Mouse (Mus musculus) embryonic facial prominence, embryonic 15.5 days (tissue): ENCODE results near the gene Ptprr. TPM values are rescaled to one million over a fixed set of nuclear protein-coding genes. Genes with fewer than 3 reads are reported as not detected.

ENCODE experiments used
- ATAC-seq: fragments of 200-750 bp; cut with Nextera tagmentation; 2 replicates; pipeline ENCODE4 v1.8.0; 2017; ENCODE audit warnings: low read depth, moderate TSS enrichment; ENCODE audit not compliant: insufficient number of reproducible peaks, low FRiP score, low TSS enrichment
- H3K27ac ChIP-seq: fragments of 300-500 bp; sonication (generic); replicated peaks from 2 replicates; pipeline ENCODE4 v1.5.1; 2015; ENCODE audit warnings: mild to moderate bottlenecking, inconsistent platforms
- H3K27me3 ChIP-seq: fragments of 300-500 bp; sonication (generic); 2 replicates; pipeline ENCODE4 v1.6.1; 2015; ENCODE audit warnings: inconsistent platforms
- H3K36me3 ChIP-seq: fragments of 300-500 bp; sonication (generic); 2 replicates; pipeline ENCODE4 v1.6.1; 2015; ENCODE audit warnings: mild to moderate bottlenecking, inconsistent platforms
- H3K4me1 ChIP-seq: fragments of 300-500 bp; sonication (generic); 2 replicates; pipeline ENCODE4 v1.6.1; 2015; ENCODE audit warnings: inconsistent platforms
- H3K4me2 ChIP-seq: fragments of 300-500 bp; sonication (generic); replicated peaks from 2 replicates; pipeline ENCODE4 v1.6.1; 2015; ENCODE audit warnings: mild to moderate bottlenecking, inconsistent platforms
- H3K4me3 ChIP-seq: fragments of 300-500 bp; sonication (generic); replicated peaks from 2 replicates; pipeline ENCODE4 v1.5.1; 2015; ENCODE audit warnings: mild to moderate bottlenecking, inconsistent platforms
- H3K9ac ChIP-seq: fragments of 300-500 bp; sonication (generic); 2 replicates; pipeline ENCODE4 v1.6.1; 2015; ENCODE audit warnings: inconsistent platforms
- H3K9me3 ChIP-seq: fragments of 300-500 bp; sonication (generic); replicated peaks from 2 replicates; pipeline ENCODE4 v1.6.1; 2016; ENCODE audit warnings: inconsistent platforms
- WGBS: fragments of 180-500 bp; shearing (Covaris S2); methylation state at CpG from one replicate; pipeline ENCODE4 v1.1.7; 2015; 5-methylcytosine and 5-hydroxymethylcytosine counted together
- polyA plus RNA-seq: library from polyadenylated mRNA; unstranded; fragments of >200 nt; fragmentation: Nextera tagmentation; extraction: Ambion mirVana; gene quantifications from 2 replicates; pipeline ENCODE4 v1.2.1, GENCODE M21; 2015

Ptprr gene
- polyA plus RNA-seq, 1 experiment from 2014 or later = 3.4 TPM

GRCm38 (mm10) chr10:116267434-116267822 is 249.4 kb downstream of the Ptprr start:
- H3K4me1 ChIP-seq = no peaks in the 10 kb centered on the region
- no peak overlapping the region for H3K9ac ChIP-seq
- no peaks in the 10 kb centered on the region for H3K27me3 ChIP-seq
- no peak overlapping the region for H3K4me3 ChIP-seq
- H3K9me3 ChIP-seq = no peaks in the 10 kb centered on the region
- H3K4me2 ChIP-seq = no peak overlapping the region
- ATAC-seq = no peak
- WGBS = 77% methylated on average over 4 of the region's 4 CpGs
- H3K27ac ChIP-seq = no peak overlapping the region
- H3K36me3 ChIP-seq = no peaks in the 10 kb centered on the region

GRCm38 (mm10) chr10:116268343-116268742 is 250.3 kb downstream of the Ptprr start:
- H3K9me3 ChIP-seq = no peaks in the 10 kb centered on the region
- H3K36me3 ChIP-seq = no peaks in the 10 kb centered on the region
- H3K4me2 ChIP-seq = no peak overlapping the region
- no peak overlapping the region for H3K27ac ChIP-seq
- ATAC-seq = no peak
- WGBS = 53% methylated on average over 4 of the region's 4 CpGs
- H3K4me3 ChIP-seq = no peak overlapping the region
- H3K4me1 ChIP-seq = no peaks in the 10 kb centered on the region
- no peak overlapping the region for H3K9ac ChIP-seq
- no peaks in the 10 kb centered on the region for H3K27me3 ChIP-seq

GRCm38 (mm10) chr10:116270646-116271469 is 252.8 kb downstream of the Ptprr start:
- Histone ChIP-seq H3K27me3 (no peaks in the 10 kb centered on the region), H3K9me3 (no peaks in the 10 kb centered on the region), H3K9ac (no peak overlapping the region), H3K27ac (no peak overlapping the region), H3K4me2 (no peak overlapping the region), H3K4me3 (no peak overlapping the region), H3K36me3 (no peaks in the 10 kb centered on the region), H3K4me1 (no peaks in the 10 kb centered on the region)
- 81% methylated on average over 12 of the region's 12 CpGs for WGBS
- no peak for ATAC-seq

GRCm38 (mm10) chr10:116271470-116271915 is 253.5 kb downstream of the Ptprr start:
- Histone ChIP-seq H3K36me3 (no peaks in the 10 kb centered on the region), H3K27me3 (no peaks in the 10 kb centered on the region), H3K27ac (no peak overlapping the region), H3K9me3 (no peaks in the 10 kb centered on the region), H3K9ac (no peak overlapping the region), H3K4me2 (no peak overlapping the region), H3K4me3 (no peak overlapping the region), H3K4me1 (no peaks in the 10 kb centered on the region)
- WGBS = 83% methylated on average over 10 of the region's 10 CpGs
- no peak for ATAC-seq

GRCm38 (mm10) chr10:116272156-116272555 is 254.1 kb downstream of the Ptprr start:
- no peak for ATAC-seq
- Histone ChIP-seq H3K4me1 (no peaks in the 10 kb centered on the region), H3K9ac (no peak overlapping the region), H3K9me3 (no peaks in the 10 kb centered on the region), H3K27me3 (no peaks in the 10 kb centered on the region), H3K4me2 (no peak overlapping the region), H3K36me3 (no peaks in the 10 kb centered on the region), H3K4me3 (no peak overlapping the region), H3K27ac (no peak overlapping the region)
- 74% methylated on average over 3 of the region's 3 CpGs for WGBS

- no peak within 1 kb of the TSS for H3K27ac ChIP-seq
- no peak within 1 kb of the TSS for H3K9ac ChIP-seq
- no peak within 1 kb of the TSS for H3K4me2 ChIP-seq
- H3K4me1 ChIP-seq = no peaks in the 10 kb centered on the region
- H3K27me3 ChIP-seq = no peaks in the 10 kb centered on the region
- ATAC-seq = no peak
- 0 out of 2 replicates have a peak within 1 kb of the TSS, but pooled peaks have one; percentile 1 for H3K4me3 ChIP-seq
- 66% methylated on average over 7 of the region's 7 CpGs for WGBS
- no peaks in the 10 kb centered on the region for H3K36me3 ChIP-seq
- no peaks in the 10 kb centered on the region for H3K9me3 ChIP-seq
Observed at GRCm38 (mm10) chr10:116275280-116275679, 257.3 kb downstream of the Ptprr start, which contains the start of gene Ptprb. TSS of gene Ptprb (plus strand) at chr10:116275523.

- Histone ChIP-seq H3K9me3 (no peaks in the 10 kb centered on the region), H3K4me3 (no peak overlapping the region), H3K27ac (no peak overlapping the region), H3K4me1 (no peaks in the 10 kb centered on the region), H3K27me3 (no peaks in the 10 kb centered on the region), H3K36me3 (no peaks in the 10 kb centered on the region), H3K4me2 (no peak overlapping the region), H3K9ac (no peak overlapping the region)
- ATAC-seq = no peak
- 87% methylated on average over 7 of the region's 7 CpGs for WGBS
Observed at GRCm38 (mm10) chr10:116286697-116287344, 268.8 kb downstream of the Ptprr start.

GRCm38 (mm10) chr10:116288130-116288529 is 270.1 kb downstream of the Ptprr start:
- Histone ChIP-seq H3K9ac (no peak overlapping the region), H3K27ac (no peak overlapping the region), H3K27me3 (no peaks in the 10 kb centered on the region), H3K4me2 (no peak overlapping the region), H3K9me3 (no peaks in the 10 kb centered on the region), H3K36me3 (no peaks in the 10 kb centered on the region), H3K4me1 (no peaks in the 10 kb centered on the region), H3K4me3 (no peak overlapping the region)
- no peak for ATAC-seq
- WGBS = 57% methylated on average over 9 of the region's 9 CpGs

- Histone ChIP-seq H3K9ac (no peak overlapping the region), H3K9me3 (no peaks in the 10 kb centered on the region), H3K36me3 (no peaks in the 10 kb centered on the region), H3K27me3 (no peaks in the 10 kb centered on the region), H3K27ac (no peak overlapping the region), H3K4me1 (no peaks in the 10 kb centered on the region), H3K4me2 (no peak overlapping the region), H3K4me3 (no peak overlapping the region)
- ATAC-seq = no peak
- 71% methylated on average over 4 of the region's 4 CpGs for WGBS
Observed at GRCm38 (mm10) chr10:116290483-116290882, 272.5 kb downstream of the Ptprr start.

- no peaks in the 10 kb centered on the region for H3K9me3 ChIP-seq
- H3K27ac ChIP-seq = no peak overlapping the region
- no peaks in the 10 kb centered on the region for H3K27me3 ChIP-seq
- H3K4me2 ChIP-seq = no peak overlapping the region
- ATAC-seq = no peak
- H3K4me1 ChIP-seq = no peaks in the 10 kb centered on the region
- no peak overlapping the region for H3K9ac ChIP-seq
- no peaks in the 10 kb centered on the region for H3K36me3 ChIP-seq
- H3K4me3 ChIP-seq = no peak overlapping the region
- 56% methylated on average over 8 of the region's 8 CpGs for WGBS
Observed at GRCm38 (mm10) chr10:116291153-116291755, 273.2 kb downstream of the Ptprr start.

GRCm38 (mm10) chr10:116296439-116296838 is 278.4 kb downstream of the Ptprr start:
- no peak for ATAC-seq
- Histone ChIP-seq H3K36me3 (no peaks in the 10 kb centered on the region), H3K27ac (no peak overlapping the region), H3K9ac (no peak overlapping the region), H3K27me3 (peaks cover 18% of the 10 kb centered on the region), H3K4me3 (no peak overlapping the region), H3K9me3 (no peaks in the 10 kb centered on the region), H3K4me1 (peaks cover 5% of the 10 kb centered on the region), H3K4me2 (no peak overlapping the region)
- 81% methylated on average over 4 of the region's 4 CpGs for WGBS
